23 mouse cellular contexts compared by ENCODE assay signal in the genomic region with DNA sequence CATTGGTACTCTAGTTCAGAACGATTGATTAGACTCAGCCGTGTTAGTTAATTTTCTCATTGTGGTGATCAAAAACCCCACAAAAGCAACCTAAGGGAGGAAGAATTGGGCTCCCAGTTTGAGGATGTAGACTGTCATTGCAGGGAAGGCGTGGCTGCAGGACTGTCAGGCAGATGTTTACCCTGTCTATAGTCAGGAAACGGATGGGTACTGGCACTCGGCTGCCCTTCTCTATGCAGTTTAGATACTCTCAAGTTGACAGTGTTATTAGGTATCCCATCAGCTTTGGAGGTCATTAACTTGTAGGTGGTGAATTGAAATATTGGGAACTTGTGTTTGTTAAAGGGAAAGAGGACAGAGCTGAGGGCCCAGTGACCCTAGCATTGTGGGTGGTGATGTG. TPM values are rescaled to one million over a fixed set of nuclear protein-coding genes. Genes with fewer than 3 reads are reported as not detected.
DNase-seq lines count a peak whose midpoint lies in the region; ATAC-seq lines count a peak whose summit lies in the region.
"Had no signal": no experiment of that assay in that cellular context is flagged by ENCODE, and none has a peak within 500 bp of the region (broad histone marks: within the 10 kb centered on the region; RNA-seq: fewer than 3 reads in every experiment).

No protein-coding gene starts in this region.

- H3K9ac ChIP-seq in liver, embryonic 16.5 days (ENCODE audit: low read depth, low read length), result peak overlapping the region; percentile 38
- no peak overlapping the region for H3K9ac ChIP-seq in forebrain, embryonic 13.5 days
- no peak overlapping the region for H3K9ac ChIP-seq in midbrain, embryonic 16.5 days (ENCODE audit: low read depth, low read length)
- H3K9ac ChIP-seq: embryonic facial prominence, embryonic 13.5 days; heart, embryonic 12.5 days; hindbrain, embryonic 12.5 days had no signal

- peak; percentile 66 for ATAC-seq in liver, embryonic 16.5 days (ENCODE audit: low read depth)
- no peak for ATAC-seq in forebrain, embryonic 13.5 days
- no peak for ATAC-seq in midbrain, embryonic 16.5 days
- ATAC-seq: forebrain, embryonic 16.5 days; lung, postnatal 0 days had no signal

- H3K4me3 ChIP-seq in liver, embryonic 16.5 days (ENCODE audit: low read depth, low read length), result no peak overlapping the region
- no peak overlapping the region for H3K4me3 ChIP-seq in forebrain, embryonic 13.5 days
- H3K4me3 ChIP-seq in midbrain, embryonic 16.5 days (ENCODE audit: low read depth, low read length), result no peak overlapping the region
- H3K4me3 ChIP-seq: embryonic facial prominence, embryonic 13.5 days; heart, embryonic 12.5 days; hindbrain, embryonic 12.5 days; limb, embryonic 10.5 days had no signal

- peak overlapping the region; percentile 18 for H3K4me2 ChIP-seq in liver, embryonic 16.5 days (ENCODE audit: low read depth, low read length)
- H3K4me2 ChIP-seq in forebrain, embryonic 13.5 days, result no peak overlapping the region
- no peak overlapping the region for H3K4me2 ChIP-seq in midbrain, embryonic 16.5 days (ENCODE audit: low read length)
- H3K4me2 ChIP-seq: embryonic facial prominence, embryonic 13.5 days; heart, embryonic 12.5 days; hindbrain, embryonic 12.5 days had no signal

- H3K27me3 ChIP-seq in liver, embryonic 16.5 days (ENCODE audit: control insufficient read depth, insufficient read depth, low read depth, low read length), result no peaks in the 10 kb centered on the region
- no peaks in the 10 kb centered on the region for H3K27me3 ChIP-seq in forebrain, embryonic 13.5 days
- no peaks in the 10 kb centered on the region for H3K27me3 ChIP-seq in midbrain, embryonic 16.5 days (ENCODE audit: control insufficient read depth, insufficient read depth, low read depth, low read length)
- H3K27me3 ChIP-seq: embryonic facial prominence, embryonic 13.5 days; heart, embryonic 12.5 days; hindbrain, embryonic 12.5 days had no signal

- no peaks in the 10 kb centered on the region for H3K9me3 ChIP-seq in liver, embryonic 16.5 days (replicated peaks; ENCODE audit: control insufficient read depth, low read length)
- no peaks in the 10 kb centered on the region for H3K9me3 ChIP-seq in forebrain, embryonic 13.5 days (replicated peaks)
- no peaks in the 10 kb centered on the region for H3K9me3 ChIP-seq in midbrain, embryonic 16.5 days (replicated peaks; ENCODE audit: control insufficient read depth, low read length, poor library complexity, severe bottlenecking)
- H3K9me3 ChIP-seq: embryonic facial prominence, embryonic 13.5 days; hindbrain, embryonic 12.5 days; limb, embryonic 10.5 days had no signal

- H3K36me3 ChIP-seq in liver, embryonic 16.5 days (ENCODE audit: control insufficient read depth, insufficient read depth), result peaks cover 9% of the 10 kb centered on the region
- H3K36me3 ChIP-seq in forebrain, embryonic 13.5 days (ENCODE audit: poor library complexity, severe bottlenecking), result no peaks in the 10 kb centered on the region
- no peaks in the 10 kb centered on the region for H3K36me3 ChIP-seq in midbrain, embryonic 16.5 days (ENCODE audit: control insufficient read depth, insufficient read depth, low read length)
- H3K36me3 ChIP-seq: hindbrain, embryonic 12.5 days had no signal

- H3K27ac ChIP-seq in liver, embryonic 16.5 days (ENCODE audit: low read length), result peak overlapping the region; percentile 81
- H3K27ac ChIP-seq in forebrain, embryonic 13.5 days, result no peak overlapping the region
- H3K27ac ChIP-seq in midbrain, embryonic 16.5 days (ENCODE audit: low read length), result no peak overlapping the region
- H3K27ac ChIP-seq: embryonic facial prominence, embryonic 13.5 days; hindbrain, embryonic 12.5 days had no signal

- peaks cover 48% of the 10 kb centered on the region for H3K4me1 ChIP-seq in liver, embryonic 16.5 days (ENCODE audit: control insufficient read depth, low read depth, low read length)
- H3K4me1 ChIP-seq in forebrain, embryonic 13.5 days, result peaks cover 12% of the 10 kb centered on the region
- peaks cover 8% of the 10 kb centered on the region; the same call in 1 of the 2 replicates for H3K4me1 ChIP-seq in midbrain, embryonic 16.5 days (ENCODE audit: control insufficient read depth, insufficient read depth, low read length)

- peak; percentile 40 for DNase-seq in CD4-positive, CD25-positive, alpha-beta regulatory T cell, adult 2 months (ENCODE audit: low read depth, low spot score)
- DNase-seq in T-cell, adult 2 months (ENCODE audit: low spot score), result peak; percentile 21
- peak; percentile 62 for DNase-seq in liver
- DNase-seq in right cerebral cortex, postnatal 4 days, result no peak
- DNase-seq: adrenal gland, postnatal 25 days; cerebellum, adult 8-10 months; cerebellum, postnatal 36 days; embryo, embryonic 11 days; gastrocnemius, postnatal 14 days; heart, adult 11 months; heart, postnatal 10 days; kidney, adult 2 months; kidney, postnatal 14 days; spleen, adult 18-20 months had no signal

- 24% methylated on average over 5 of the region's 5 CpGs for WGBS in liver, embryonic 16.5 days (ENCODE audit: insufficient replicate concordance)
- 80% methylated on average over 5 of the region's 5 CpGs for WGBS in forebrain, embryonic 13.5 days
- WGBS in midbrain, embryonic 16.5 days, result 80% methylated on average over 5 of the region's 5 CpGs

RNA-seq across cellular contexts. Expression of a gene that starts 23.7 kb away (rescaled TPM):
- polyA plus RNA-seq in liver, embryonic 16.5 days (2015; fragmentation: Nextera tagmentation; extraction: Ambion mirVana), result 34.7 and 35.9 TPM in 2 replicates
- 24.0 and 26.4 TPM in 2 replicates for polyA plus RNA-seq in forebrain, embryonic 13.5 days (2015; fragmentation: Nextera tagmentation; extraction: Ambion mirVana)
- 40.2 and 40.7 TPM in 2 replicates for polyA plus RNA-seq in midbrain, embryonic 16.5 days (2015; fragmentation: Nextera tagmentation; extraction: Ambion mirVana)
